Mouse (Mus musculus): Measurements from ENCODE around the gene Pomgnt1. TPM values are rescaled to one million over a fixed set of nuclear protein-coding genes. Genes with fewer than 3 reads are reported as not detected.
A peak's percentile ranks its signal among the peaks of the same experiment; 100 is the strongest.

Gene Pomgnt1
- polyA plus RNA-seq, 1 experiment from 2014 or later = 26.6 TPM

DNA sequence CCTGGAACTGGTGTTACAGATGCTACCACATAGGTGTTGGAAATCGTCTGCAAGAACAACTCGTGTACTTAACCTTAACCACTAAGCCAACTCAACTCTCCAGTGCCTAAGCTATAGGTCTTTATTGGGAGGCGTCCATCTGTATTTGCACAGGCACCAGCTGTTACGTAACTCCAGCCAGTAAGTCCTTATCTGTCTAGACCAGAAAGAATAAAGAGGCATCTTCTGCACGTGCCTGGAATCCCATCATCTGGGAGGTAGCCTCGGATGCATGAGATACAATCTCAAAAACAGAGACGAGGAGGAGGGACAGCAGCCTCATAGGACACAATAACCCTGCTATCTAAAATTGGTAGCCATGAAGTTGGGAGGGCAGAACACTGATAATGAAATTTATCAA is 22.7 kb upstream of the Pomgnt1 start:
- DNase-seq (ENCODE audit: low spot score) = no peak
- H3K36me3 ChIP-seq (ENCODE audit: control insufficient read depth, insufficient read depth, low read length) = peaks cover 17% of the 10 kb centered on the region
- no peaks in the 10 kb centered on the region for H3K9me3 ChIP-seq (ENCODE audit: control insufficient read depth, low read length)
- 72% methylated on average over 7 of the region's 7 CpGs for WGBS
- TF ChIP-seq CTCF (IDR thresholded peaks at IDR 0.05; ENCODE audit: low read depth) (no peak), EP300 (optimal IDR thresholded peaks at IDR 0.05) (no peak)
- no peak for ATAC-seq (ENCODE audit: low FRiP score, low TSS enrichment)
- no peak overlapping the region for H3K4me2 ChIP-seq (replicated peaks; ENCODE audit: low read depth)
- no peaks in the 10 kb centered on the region for H3K27me3 ChIP-seq (ENCODE audit: control insufficient read depth, insufficient read depth, low read length)
- no peaks in the 10 kb centered on the region for H3K4me1 ChIP-seq (replicated peaks; ENCODE audit: control insufficient read depth, insufficient read depth)
- H3K27ac ChIP-seq (replicated peaks) = no peak overlapping the region
- no peak overlapping the region for H3K4me3 ChIP-seq (ENCODE audit: low read depth, low read length)
- no peak overlapping the region for H3K9ac ChIP-seq (ENCODE audit: low read length)

DNA sequence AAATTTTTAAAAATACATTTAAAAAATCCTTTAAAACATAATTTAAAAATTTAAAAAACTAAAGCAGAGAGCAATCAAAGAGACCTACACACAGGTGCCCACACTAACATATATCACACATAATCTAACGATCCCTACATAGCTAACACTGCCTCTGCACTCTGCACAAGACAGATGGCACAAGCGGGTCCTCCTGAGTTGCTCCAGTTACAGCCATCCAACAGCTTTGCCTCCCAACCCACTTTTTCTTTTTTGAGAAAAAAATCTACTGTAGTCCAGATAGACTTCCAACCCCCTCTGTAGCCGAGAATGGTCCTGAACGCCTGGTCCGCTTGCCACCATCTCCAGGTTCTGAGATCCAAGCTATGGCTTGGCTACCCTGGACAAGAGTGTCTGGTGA is 18.4 kb upstream of the Pomgnt1 start:
- H3K4me1 ChIP-seq (replicated peaks; ENCODE audit: control insufficient read depth, insufficient read depth) = no peaks in the 10 kb centered on the region
- no peak overlapping the region for H3K27ac ChIP-seq (replicated peaks)
- no peak overlapping the region for H3K4me3 ChIP-seq (ENCODE audit: low read depth, low read length)
- no peaks in the 10 kb centered on the region for H3K9me3 ChIP-seq (ENCODE audit: control insufficient read depth, low read length)
- ATAC-seq (ENCODE audit: low FRiP score, low TSS enrichment) (no peak), DNase-seq (ENCODE audit: low spot score) (no peak)
- no peaks in the 10 kb centered on the region for H3K27me3 ChIP-seq (ENCODE audit: control insufficient read depth, insufficient read depth, low read length)
- H3K4me2 ChIP-seq (replicated peaks; ENCODE audit: low read depth) = no peak overlapping the region
- no peak overlapping the region for H3K9ac ChIP-seq (ENCODE audit: low read length)
- WGBS = 90% methylated on average over 5 of the region's 5 CpGs
- no peak for TF ChIP-seq EP300 (optimal IDR thresholded peaks at IDR 0.05)
- TF ChIP-seq CTCF (IDR thresholded peaks at IDR 0.05; ENCODE audit: low read depth) = no peak
- H3K36me3 ChIP-seq (ENCODE audit: control insufficient read depth, insufficient read depth, low read length) = no peaks in the 10 kb centered on the region; the same call in 1 of the 2 replicates

DNA sequence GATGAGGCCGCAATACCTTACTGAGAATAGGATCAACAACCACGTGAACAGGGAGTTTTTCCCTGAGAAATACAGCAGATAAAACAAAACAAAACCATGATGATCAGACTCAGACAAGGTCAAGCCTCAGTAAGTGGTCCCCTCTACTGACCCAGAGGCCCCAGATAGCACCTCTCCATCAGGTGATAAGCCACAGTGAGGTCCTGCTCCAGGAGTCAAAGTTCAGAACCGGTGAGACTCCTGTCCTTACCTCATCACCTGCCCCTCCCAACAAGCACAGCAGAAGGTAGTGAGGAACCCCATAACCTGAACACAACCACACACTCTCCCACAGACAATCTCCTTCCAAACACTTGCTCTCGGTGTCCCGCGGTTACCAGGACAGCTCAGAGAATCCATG is 12.9 kb upstream of the Pomgnt1 start:
- Histone ChIP-seq H3K27me3 (ENCODE audit: control insufficient read depth, insufficient read depth, low read length) (no peaks in the 10 kb centered on the region), H3K4me2 (replicated peaks; ENCODE audit: low read depth) (no peak overlapping the region), H3K27ac (replicated peaks) (no peak overlapping the region), H3K9ac (ENCODE audit: low read length) (no peak overlapping the region), H3K9me3 (ENCODE audit: control insufficient read depth, low read length) (no peaks in the 10 kb centered on the region), H3K36me3 (ENCODE audit: control insufficient read depth, insufficient read depth, low read length) (no peaks in the 10 kb centered on the region; the same call in 1 of the 2 replicates), H3K4me1 (replicated peaks; ENCODE audit: control insufficient read depth, insufficient read depth) (no peaks in the 10 kb centered on the region), H3K4me3 (ENCODE audit: low read depth, low read length) (no peak overlapping the region)
- 91% methylated on average over 6 of the region's 6 CpGs for WGBS
- ATAC-seq (ENCODE audit: low FRiP score, low TSS enrichment) = no peak
- TF ChIP-seq EP300 (optimal IDR thresholded peaks at IDR 0.05) (no peak), CTCF (IDR thresholded peaks at IDR 0.05; ENCODE audit: low read depth) (no peak)
- DNase-seq (ENCODE audit: low spot score) = no peak

DNA sequence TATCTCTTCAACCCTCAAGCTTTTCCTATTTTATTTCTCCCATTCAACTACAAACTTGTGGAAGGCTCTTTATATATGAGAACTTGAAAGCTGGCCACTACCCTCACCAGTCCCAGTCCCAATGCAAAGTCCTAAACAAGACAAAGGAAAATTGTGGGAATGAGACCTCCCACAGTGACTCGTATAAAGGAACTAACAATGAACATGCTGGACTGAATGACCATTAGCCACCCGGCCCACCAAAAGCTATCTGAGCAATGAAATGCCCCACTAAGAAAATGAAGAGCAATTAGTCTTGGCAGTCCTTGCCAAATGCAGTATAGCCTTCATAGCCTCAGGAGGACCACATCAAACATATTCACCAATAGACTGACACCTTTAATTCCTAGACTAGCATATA is 12.2 kb upstream of the Pomgnt1 start:
- TF ChIP-seq EP300 (optimal IDR thresholded peaks at IDR 0.05) (no peak), CTCF (IDR thresholded peaks at IDR 0.05; ENCODE audit: low read depth) (no peak)
- Histone ChIP-seq H3K4me2 (replicated peaks; ENCODE audit: low read depth) (no peak overlapping the region), H3K27ac (replicated peaks) (no peak overlapping the region), H3K4me1 (replicated peaks; ENCODE audit: control insufficient read depth, insufficient read depth) (no peaks in the 10 kb centered on the region), H3K9me3 (ENCODE audit: control insufficient read depth, low read length) (no peaks in the 10 kb centered on the region), H3K4me3 (ENCODE audit: low read depth, low read length) (no peak overlapping the region), H3K36me3 (ENCODE audit: control insufficient read depth, insufficient read depth, low read length) (no peaks in the 10 kb centered on the region; the same call in 1 of the 2 replicates), H3K27me3 (ENCODE audit: control insufficient read depth, insufficient read depth, low read length) (no peaks in the 10 kb centered on the region), H3K9ac (ENCODE audit: low read length) (no peak overlapping the region)
- no peak for ATAC-seq (ENCODE audit: low FRiP score, low TSS enrichment)
- 90% methylated on average over 2 of the region's 2 CpGs for WGBS
- DNase-seq (ENCODE audit: low spot score) = no peak

DNA sequence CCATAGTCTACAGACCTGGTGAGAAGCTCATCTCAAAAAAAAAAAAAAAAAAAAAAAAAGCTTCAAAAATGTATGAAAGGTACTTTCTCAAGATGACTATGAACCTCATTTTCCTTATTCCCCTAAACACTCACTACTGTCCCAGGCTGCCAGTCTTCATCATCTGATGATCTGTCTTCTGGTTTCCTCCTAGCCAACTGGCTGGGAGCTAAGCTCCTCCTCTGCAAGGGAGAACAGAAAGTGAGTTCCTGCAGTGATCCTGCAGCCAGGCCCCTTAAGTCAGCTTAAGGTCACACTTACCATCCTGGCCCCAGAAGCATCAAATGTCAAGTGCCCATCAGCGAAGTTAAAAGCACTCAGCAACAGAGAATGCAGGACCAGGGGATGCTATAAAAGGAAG is 878 bp upstream of the Pomgnt1 start:
- Histone ChIP-seq H3K36me3 (ENCODE audit: control insufficient read depth, insufficient read depth, low read length) (no peaks in the 10 kb centered on the region), H3K9me3 (ENCODE audit: control insufficient read depth, low read length) (no peaks in the 10 kb centered on the region), H3K27ac (replicated peaks) (no peak overlapping the region), H3K4me2 (replicated peaks; ENCODE audit: low read depth) (peak overlapping the region; percentile 58), H3K4me3 (ENCODE audit: low read depth, low read length) (peak overlapping the region; percentile 52), H3K9ac (ENCODE audit: low read length) (no peak overlapping the region; the same call in 1 of the 2 replicates), H3K27me3 (ENCODE audit: control insufficient read depth, insufficient read depth, low read length) (no peaks in the 10 kb centered on the region), H3K4me1 (replicated peaks; ENCODE audit: control insufficient read depth, insufficient read depth) (peaks cover 4% of the 10 kb centered on the region; the same call in 1 of the 2 replicates)
- ATAC-seq (ENCODE audit: low FRiP score, low TSS enrichment) = no peak
- TF ChIP-seq EP300 (optimal IDR thresholded peaks at IDR 0.05) (no peak), CTCF (IDR thresholded peaks at IDR 0.05; ENCODE audit: low read depth) (no peak)
- no peak for DNase-seq (ENCODE audit: low spot score)
- 0% methylated on average over 1 of the region's 1 CpGs for WGBS

DNA sequence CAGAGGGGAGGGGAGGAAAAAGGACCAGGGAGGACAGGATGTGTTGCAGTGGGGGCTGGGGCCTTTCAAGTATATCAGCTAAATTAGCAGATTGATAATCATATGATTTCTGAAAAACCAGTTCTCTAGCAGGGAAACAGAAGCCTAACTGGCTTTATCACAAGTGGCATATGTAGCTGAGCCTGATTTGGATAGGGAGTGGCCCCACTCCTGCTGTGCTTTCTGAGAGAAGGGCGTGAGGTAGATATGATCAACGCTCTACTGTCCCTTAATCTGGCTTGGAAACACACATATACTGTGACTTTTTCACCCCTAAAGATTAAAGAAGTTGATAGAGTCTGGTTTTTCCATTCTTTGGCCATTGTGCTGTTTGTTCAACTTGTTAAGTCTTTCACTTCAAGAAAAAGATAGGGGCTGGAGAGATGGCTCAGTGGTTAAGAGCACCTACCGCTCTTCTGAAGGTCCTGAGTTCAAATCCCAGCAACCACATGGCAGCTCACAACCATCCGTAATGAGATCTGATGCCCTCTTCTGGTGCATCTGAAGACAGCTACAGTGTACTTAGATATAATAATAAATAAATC is 2.3 kb downstream of the Pomgnt1 start:
- Histone ChIP-seq H3K27ac (replicated peaks) (peak overlapping the region; percentile 53; the same call in 1 of the 2 replicates), H3K9ac (ENCODE audit: low read length) (no peak overlapping the region), H3K27me3 (ENCODE audit: control insufficient read depth, insufficient read depth, low read length) (no peaks in the 10 kb centered on the region), H3K36me3 (ENCODE audit: control insufficient read depth, insufficient read depth, low read length) (no peaks in the 10 kb centered on the region), H3K9me3 (ENCODE audit: control insufficient read depth, low read length) (no peaks in the 10 kb centered on the region), H3K4me1 (replicated peaks; ENCODE audit: control insufficient read depth, insufficient read depth) (peaks cover 4% of the 10 kb centered on the region; the same call in 1 of the 2 replicates), H3K4me2 (replicated peaks; ENCODE audit: low read depth) (no peak overlapping the region), H3K4me3 (ENCODE audit: low read depth, low read length) (no peak overlapping the region)
- ATAC-seq (ENCODE audit: low FRiP score, low TSS enrichment) = no peak
- no peak for DNase-seq (ENCODE audit: low spot score)
- TF ChIP-seq CTCF (IDR thresholded peaks at IDR 0.05; ENCODE audit: low read depth) (no peak), EP300 (optimal IDR thresholded peaks at IDR 0.05) (no peak)
- 72% methylated on average over 4 of the region's 4 CpGs for WGBS
